Mouse (Mus musculus) gastrocnemius, adult 2 months (tissue): ENCODE results near the gene Gm45234. TPM values are rescaled to one million over a fixed set of nuclear protein-coding genes. Genes with fewer than 3 reads are reported as not detected.

Experiments
- DNase-seq: peaks from one replicate; pipeline ENCODE4 v3.0.0; 2022
- H3K27ac ChIP-seq: fragments of 200-600 bp; 2 replicates; pipeline ENCODE4 v1.8.1; 2022; ENCODE audit warnings: mild to moderate bottlenecking
- H3K4me3 ChIP-seq: fragments of 200-600 bp; 2 replicates; pipeline ENCODE4 v1.8.1; 2022; ENCODE audit warnings: mild to moderate bottlenecking, moderate library complexity
- CTCF ChIP-seq: fragments of 200-600 bp; IDR thresholded peaks from 2 replicates; pipeline ENCODE4 v1.8.1; 2022; ENCODE audit warnings: antibody characterized with exemption, mild to moderate bottlenecking, moderate library complexity
- intact Hi-C: fragments of 180-260 bp; cut with DNase I; formaldehyde crosslinking; loops from one replicate; pipeline ENCODE4 v1.15.1; 2025
- total RNA-seq, 2 experiments: library from RNA; stranded (reverse); gene quantifications; 2 replicates each; pipeline ENCODE4 v1.2.3; 2021

The Gm45234 gene
- total RNA-seq, 2 experiments from 2014 or later: not detected

- intact Hi-C loops: no loop called here
- no peak for TF ChIP-seq CTCF
- no peak for DNase-seq
- H3K4me3 ChIP-seq: no peak overlapping the region
- H3K27ac ChIP-seq: no peak overlapping the region
Observed at GRCm38 (mm10) chr6:124708289-124708889, 47.4 kb downstream of the Gm45234 start.

GRCm38 (mm10) chr6:124706061-124706627 lies 49.7 kb downstream of the Gm45234 start:
- no peak for DNase-seq
- TF ChIP-seq CTCF: no peak
- intact Hi-C loops: no loop called here
- Histone ChIP-seq H3K4me3 (no peak overlapping the region), H3K27ac (peak overlapping the region; percentile 25; the same call in 1 of the 2 replicates)

GRCm38 (mm10) chr6:124704417-124704816 lies 51.4 kb downstream of the Gm45234 start:
- TF ChIP-seq CTCF: no peak
- Histone ChIP-seq H3K4me3 (no peak overlapping the region), H3K27ac (no peak overlapping the region)
- DNase-seq: no peak
- intact Hi-C loops: loop anchor here (5.0 kb wide), 1 partner anchor 42 kb away; the partner anchor contains the start of gene Lpcat3

DNA sequence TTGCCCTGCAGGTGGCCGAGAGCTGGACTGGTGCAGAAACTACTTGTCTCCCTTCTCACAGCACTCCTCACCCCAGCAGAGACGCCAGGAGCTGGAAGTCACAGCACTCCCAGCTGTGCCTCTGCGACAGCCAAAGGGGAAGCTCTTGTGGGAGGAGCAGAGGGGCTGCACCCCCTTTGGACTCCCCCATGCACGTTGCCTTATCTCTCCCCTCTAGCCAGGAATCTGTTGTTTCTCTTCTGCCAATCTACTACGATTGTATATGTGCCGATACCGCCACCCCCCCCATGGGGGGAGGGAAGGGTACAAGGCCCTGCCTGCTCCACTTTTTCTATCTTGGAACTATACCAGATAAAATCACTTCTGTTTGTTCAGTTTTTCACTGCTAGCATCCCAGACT lies 52.0 kb downstream of the Gm45234 start:
- TF ChIP-seq CTCF: no peak
- H3K27ac ChIP-seq: no peak overlapping the region
- H3K4me3 ChIP-seq: no peak overlapping the region
- intact Hi-C loops: loop anchor here (5.0 kb wide), 1 partner anchor 41 kb away; the partner anchor contains the start of gene Lpcat3
- no peak for DNase-seq

GRCm38 (mm10) chr6:124702784-124703103 lies 53.1 kb downstream of the Gm45234 start:
- DNase-seq: peak; percentile 74
- TF ChIP-seq CTCF: peak; percentile 80
- Histone ChIP-seq H3K27ac (no peak overlapping the region), H3K4me3 (no peak overlapping the region)
- intact Hi-C loops: loop anchor here (5.0 kb wide), 1 partner anchor 40 kb away; the partner anchor contains the start of gene Lpcat3

DNA sequence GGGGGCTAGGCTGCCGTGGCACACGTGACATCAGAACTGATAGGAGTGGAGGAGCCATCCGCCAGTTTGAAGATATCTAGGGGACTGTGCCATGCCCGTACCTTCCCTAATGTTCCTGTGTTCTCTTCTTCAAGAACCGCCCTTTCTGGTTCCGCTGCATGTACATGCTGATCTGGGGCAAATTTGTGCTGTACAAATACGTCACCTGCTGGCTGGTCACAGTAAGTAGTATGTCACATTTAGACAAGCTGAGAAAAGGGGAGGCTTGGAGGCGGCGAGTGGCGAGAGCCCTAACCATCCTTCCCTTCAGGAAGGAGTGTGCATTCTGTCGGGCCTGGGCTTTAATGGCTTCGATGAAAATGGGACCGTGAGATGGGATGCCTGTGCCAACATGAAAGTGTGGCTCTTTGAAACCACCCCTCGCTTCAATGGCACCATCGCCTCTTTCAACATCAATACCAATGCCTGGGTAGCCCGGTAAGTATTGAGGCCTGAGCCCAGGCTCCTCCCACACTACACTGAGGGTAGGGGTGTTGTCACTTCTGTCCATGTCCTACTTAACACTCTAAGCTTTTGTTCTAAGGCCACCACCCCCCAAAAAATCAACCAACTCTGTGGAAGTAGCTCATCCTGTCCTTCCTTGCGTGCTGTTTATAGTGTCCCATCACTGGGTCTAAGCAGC lies 53.6 kb downstream of the Gm45234 start:
- intact Hi-C loops: loop anchor here (5.0 kb wide), 1 partner anchor 40 kb away; the partner anchor contains the start of gene Lpcat3
- no peak for TF ChIP-seq CTCF
- DNase-seq: no peak
- H3K4me3 ChIP-seq: no peak overlapping the region
- no peak overlapping the region for H3K27ac ChIP-seq

DNA sequence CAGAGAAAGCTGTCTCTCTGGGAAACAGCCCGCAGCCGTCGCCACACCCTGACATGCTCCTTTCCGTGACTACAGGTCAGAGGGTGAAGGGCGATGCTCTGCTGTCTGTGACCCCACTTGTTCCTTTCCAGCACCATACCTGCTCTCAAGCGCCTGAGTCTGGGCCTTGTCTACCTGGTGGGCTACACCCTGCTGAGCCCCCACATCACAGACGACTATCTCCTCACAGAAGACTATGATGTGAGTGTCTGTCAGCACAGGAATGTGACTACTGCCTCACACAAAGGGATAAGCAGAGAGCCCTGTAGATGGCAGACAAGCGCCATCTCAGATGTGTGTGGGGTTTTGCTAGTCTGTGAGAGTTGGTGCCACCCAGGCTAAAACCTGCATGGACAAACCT lies 54.5 kb downstream of the Gm45234 start:
- TF ChIP-seq CTCF: no peak
- intact Hi-C loops: loop anchor here (5.0 kb wide), 1 partner anchor 39 kb away; the partner anchor contains the start of gene Lpcat3

GRCm38 (mm10) chr6:124699962-124700610 lies 55.7 kb downstream of the Gm45234 start:
- Histone ChIP-seq H3K4me3 (peak overlapping the region; percentile 41), H3K27ac (peak overlapping the region; percentile 87)
- TF ChIP-seq CTCF: no peak
- intact Hi-C loops: loop anchor here (5.0 kb wide), 1 partner anchor 38 kb away; the partner anchor contains the start of gene Lpcat3
- peak; percentile 89 for DNase-seq

More for the DNA sequence above, 54.5 kb downstream of the Gm45234 start:
- H3K4me3 ChIP-seq: no peak overlapping the region
- no peak for DNase-seq
- peak overlapping the region; percentile 87 for H3K27ac ChIP-seq

DNA sequence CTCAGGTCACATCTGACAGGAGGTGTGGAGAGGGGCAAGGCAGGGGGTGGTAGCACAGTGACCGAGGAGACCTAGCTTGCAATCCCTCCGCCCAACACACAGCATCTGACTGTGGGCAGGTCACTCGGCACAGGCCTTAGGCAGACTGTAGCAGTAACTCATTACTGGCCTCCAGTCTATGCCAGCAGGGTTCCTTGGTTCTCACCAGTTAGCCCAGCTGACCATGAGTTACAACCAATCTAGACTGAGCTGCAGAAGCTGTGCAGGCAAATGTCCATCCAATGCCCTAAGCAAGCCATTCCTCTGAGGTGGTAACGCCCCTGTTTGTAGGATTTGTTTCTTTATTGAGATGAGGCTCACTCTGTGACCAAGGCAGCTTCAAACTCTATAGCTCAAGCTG lies 56.5 kb downstream of the Gm45234 start:
- no peak for TF ChIP-seq CTCF
- intact Hi-C loops: no loop called here
- Histone ChIP-seq H3K27ac (peak overlapping the region; percentile 87; the same call in 1 of the 2 replicates), H3K4me3 (no peak overlapping the region)
- no peak for DNase-seq

- no peak overlapping the region for H3K27ac ChIP-seq
- intact Hi-C loops: no loop called here
- no peak for TF ChIP-seq CTCF
- no peak overlapping the region for H3K4me3 ChIP-seq
- no peak for DNase-seq
Observed at GRCm38 (mm10) chr6:124698751-124699150, 57.1 kb downstream of the Gm45234 start.

DNA sequence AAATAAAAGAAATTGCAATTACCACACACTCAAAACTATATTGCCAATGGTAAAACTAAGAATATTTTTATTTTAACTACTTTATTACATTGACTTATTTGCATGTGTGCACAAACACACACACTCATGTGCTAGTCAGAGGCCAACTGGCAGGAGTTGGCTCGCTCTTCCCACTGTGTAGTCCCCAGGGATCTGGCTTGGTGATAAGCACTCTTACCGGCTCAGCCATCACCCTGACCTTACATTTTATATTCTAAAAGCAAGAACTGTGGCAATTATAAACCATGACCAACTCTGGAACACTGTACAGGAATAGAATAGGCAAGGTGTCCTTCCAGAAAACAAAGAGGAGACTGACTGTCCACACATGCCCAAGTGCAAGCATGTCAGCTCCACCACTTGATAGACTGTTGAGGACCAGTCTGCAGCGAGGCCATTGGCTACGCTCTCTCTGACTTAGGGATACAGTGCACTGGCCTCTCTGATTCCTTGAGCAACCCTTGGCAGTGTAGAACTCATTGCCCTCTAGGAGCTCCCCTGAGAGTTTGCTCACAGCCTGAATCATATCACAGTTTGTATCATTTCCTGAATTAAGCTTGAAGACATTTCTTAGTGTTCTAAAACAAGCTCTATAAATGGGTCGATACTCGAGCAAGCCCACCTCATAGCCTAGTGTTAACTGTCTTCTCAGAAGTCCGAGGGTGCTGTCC lies 59.2 kb downstream of the Gm45234 start:
- no peak for TF ChIP-seq CTCF
- no peak overlapping the region for H3K4me3 ChIP-seq
- no peak for DNase-seq
- H3K27ac ChIP-seq: peak overlapping the region; percentile 51
- intact Hi-C loops: no loop called here
